In genomic region chr10:59223890-59224289, GRCm38 (mm10) we compare ENCODE assay signal across 10 mouse cellular contexts. TPM values are rescaled to one million over a fixed set of nuclear protein-coding genes. Genes with fewer than 3 reads are reported as not detected.
DNase-seq lines count a peak whose midpoint lies in the region; ATAC-seq and TF ChIP-seq lines count a peak whose summit lies in the region.
"Had no signal": no experiment of that assay in that cellular context is flagged by ENCODE, and none has a peak within 500 bp of the region (broad histone marks: within the 10 kb centered on the region; RNA-seq: fewer than 3 reads in every experiment).

No protein-coding gene starts in this region.

- 70% methylated on average over 4 of the region's 4 CpGs for WGBS in lung, adult 2 months
- WGBS in forebrain, embryonic 15.5 days = 70% methylated on average over 4 of the region's 4 CpGs
- WGBS in limb, embryonic 14.5 days = 59% methylated on average over 4 of the region's 4 CpGs
- WGBS in neural tube, embryonic 13.5 days = 83% methylated on average over 4 of the region's 4 CpGs

- peak overlapping the region; percentile 99 for H3K4me2 ChIP-seq in forebrain, embryonic 15.5 days (replicated peaks)
- peak overlapping the region; percentile 96 for H3K4me2 ChIP-seq in limb, embryonic 14.5 days (replicated peaks; ENCODE audit: low read depth, low read length, severe bottlenecking)
- peak overlapping the region; percentile 100 for H3K4me2 ChIP-seq in neural tube, embryonic 13.5 days

- ATAC-seq in forebrain, embryonic 15.5 days (replicated peaks) = no peak
- ATAC-seq in limb, embryonic 14.5 days (ENCODE audit: low FRiP score, low read depth) = no peak
- ATAC-seq in neural tube, embryonic 13.5 days (ENCODE audit: low read depth) = no peak

- H3K36me3 ChIP-seq in forebrain, embryonic 15.5 days = no peaks in the 10 kb centered on the region
- H3K36me3 ChIP-seq in limb, embryonic 14.5 days (ENCODE audit: control insufficient read depth, insufficient read depth, low read length) = no peaks in the 10 kb centered on the region
- H3K36me3 ChIP-seq in neural tube, embryonic 13.5 days = no peaks in the 10 kb centered on the region

- TF ChIP-seq POLR2A in lung, adult 2 months (IDR thresholded peaks at IDR 0.05; ENCODE audit: borderline replicate concordance, extremely low read depth, low read depth, low read length) = no peak
- no peak for TF ChIP-seq POLR2A in limb, embryonic 14.5 days (IDR thresholded peaks at IDR 0.05; ENCODE audit: borderline replicate concordance, extremely low read depth, insufficient read depth, insufficient read length)

- H3K27me3 ChIP-seq in forebrain, embryonic 15.5 days = no peaks in the 10 kb centered on the region
- no peaks in the 10 kb centered on the region for H3K27me3 ChIP-seq in limb, embryonic 14.5 days (ENCODE audit: control insufficient read depth, insufficient read depth, low read length)
- H3K27me3 ChIP-seq in neural tube, embryonic 13.5 days = no peaks in the 10 kb centered on the region

- H3K4me3 ChIP-seq in lung, adult 2 months (replicated peaks; ENCODE audit: extremely low read depth, low read depth, low read length) = peak overlapping the region; percentile 32
- peak overlapping the region; percentile 88 for H3K4me3 ChIP-seq in forebrain, embryonic 15.5 days
- H3K4me3 ChIP-seq in limb, embryonic 14.5 days (replicated peaks; ENCODE audit: low read length) = peak overlapping the region; percentile 82
- H3K4me3 ChIP-seq in neural tube, embryonic 13.5 days = peak overlapping the region; percentile 86

- no peak for TF ChIP-seq CTCF in lung, adult 2 months (IDR thresholded peaks at IDR 0.05; ENCODE audit: insufficient read depth, low read length)

- H3K9me3 ChIP-seq in forebrain, embryonic 15.5 days = no peaks in the 10 kb centered on the region
- no peaks in the 10 kb centered on the region for H3K9me3 ChIP-seq in limb, embryonic 14.5 days (ENCODE audit: control insufficient read depth, low read length)
- H3K9me3 ChIP-seq in neural tube, embryonic 13.5 days = no peaks in the 10 kb centered on the region

- H3K27ac ChIP-seq in forebrain, embryonic 15.5 days (replicated peaks) = no peak overlapping the region
- no peak overlapping the region for H3K27ac ChIP-seq in limb, embryonic 14.5 days (replicated peaks; ENCODE audit: low read depth, low read length)
- no peak overlapping the region for H3K27ac ChIP-seq in neural tube, embryonic 13.5 days (replicated peaks)

- peaks cover 7% of the 10 kb centered on the region; the same call in 1 of the 2 replicates for H3K4me1 ChIP-seq in lung, adult 2 months (ENCODE audit: control insufficient read depth, insufficient read depth, low read length)
- H3K4me1 ChIP-seq in forebrain, embryonic 15.5 days = peaks cover 37% of the 10 kb centered on the region
- H3K4me1 ChIP-seq in limb, embryonic 14.5 days (ENCODE audit: control insufficient read depth, insufficient read depth, low read length) = peaks cover 14% of the 10 kb centered on the region
- H3K4me1 ChIP-seq in neural tube, embryonic 13.5 days (replicated peaks) = peaks cover 36% of the 10 kb centered on the region

- H3K9ac ChIP-seq in forebrain, embryonic 15.5 days (replicated peaks) = no peak overlapping the region
- no peak overlapping the region for H3K9ac ChIP-seq in limb, embryonic 14.5 days (ENCODE audit: low read depth, low read length, severe bottlenecking)
- 0 out of 2 replicates have a peak overlapping the region, but pooled peaks have one; percentile 6 for H3K9ac ChIP-seq in neural tube, embryonic 13.5 days

- DNase-seq in lung, adult 2 months = no peak
- no peak for DNase-seq in lung, postnatal 25 days (ENCODE audit: low spot score)
- DNase-seq in limb, embryonic 14.5 days (ENCODE audit: low spot score) = no peak
- no peak for DNase-seq in layer of hippocampus, adult 9-11 months
- no peak for DNase-seq in gastrocnemius, adult 8-10 months (ENCODE audit: low spot score in 2 of 2)
- no peak for DNase-seq in retina, postnatal 1 day
- DNase-seq: gastrocnemius, postnatal 36 days; right cerebral cortex, postnatal 25 days had no signal

RNA-seq across cellular contexts. Expression of gene Sowahc, which starts 2.1 kb away (rescaled TPM):
- 9.3 TPM in 2 replicates for polyA plus RNA-seq in lung, adult 2 months (2012; rRNA removed)
- 16.2 and 17.8 TPM in 2 replicates for polyA plus RNA-seq in forebrain, embryonic 15.5 days (2015; fragmentation: Nextera tagmentation; extraction: Ambion mirVana)
- polyA plus RNA-seq in limb, embryonic 14.5 days (2012; rRNA removed) = 6.1 and 7.3 TPM in 2 replicates
- 12.4 and 14.5 TPM in 2 replicates for polyA plus RNA-seq in limb, embryonic 14.5 days (2014; fragmentation: Nextera tagmentation; extraction: Ambion mirVana)
- 15.2 and 15.8 TPM in 2 replicates for polyA plus RNA-seq in neural tube, embryonic 13.5 days (2015; fragmentation: Nextera tagmentation; extraction: Ambion mirVana)
- total RNA-seq in gastrocnemius, adult 8-10 months (2022) = under 1 TPM; 0.56 to 0.81 (median 0.59) TPM

RNA-seq across cellular contexts. Expression of gene Sept10, which starts 2.2 kb away (rescaled TPM):
- polyA plus RNA-seq in lung, adult 2 months (2012; rRNA removed) = 7.0 and 9.2 TPM in 2 replicates
- 25.2 and 25.8 TPM in 2 replicates for polyA plus RNA-seq in forebrain, embryonic 15.5 days (2015; fragmentation: Nextera tagmentation; extraction: Ambion mirVana)
- polyA plus RNA-seq in limb, embryonic 14.5 days (2012; rRNA removed) = 37.7 and 40.1 TPM in 2 replicates
- 48.8 and 49.6 TPM in 2 replicates for polyA plus RNA-seq in limb, embryonic 14.5 days (2014; fragmentation: Nextera tagmentation; extraction: Ambion mirVana)
- polyA plus RNA-seq in neural tube, embryonic 13.5 days (2015; fragmentation: Nextera tagmentation; extraction: Ambion mirVana) = 19.1 and 21.5 TPM in 2 replicates
- 1 to 10 TPM; 5.0 to 7.8 (median 6.5) TPM for total RNA-seq in gastrocnemius, adult 8-10 months (2022)

Comparison
In these comparisons a context has a peak if more than half of its experiments do, and no peak if none do; other contexts are left out.
1. H3K4me3 ChIP-seq: peak in every context shown above with its lines; median percentile 88 in forebrain, embryonic 15.5 days; 86 in neural tube, embryonic 13.5 days; 82 in limb, embryonic 14.5 days; 32 in lung, adult 2 months.